ENCODE assay signal across 9 mouse cellular contexts in genomic region chr9:45677952-45678663, GRCm38 (mm10).
DNase-seq lines count a peak whose midpoint lies in the region; ATAC-seq lines count a peak whose summit lies in the region.
"Had no signal": no experiment of that assay in that cellular context is flagged by ENCODE, and none has a peak within 500 bp of the region (broad histone marks: within the 10 kb centered on the region; RNA-seq: fewer than 3 reads in every experiment).

No protein-coding gene starts in this region.

- H3K9ac ChIP-seq in embryonic facial prominence, embryonic 15.5 days, result no peak overlapping the region
- H3K9ac ChIP-seq in hindbrain, embryonic 16.5 days (ENCODE audit: low read depth, low read length), result peak overlapping the region; percentile 11; the same call in 1 of the 2 replicates
- H3K9ac ChIP-seq in neural tube, embryonic 14.5 days (replicated peaks; ENCODE audit: low read depth, low read length), result no peak overlapping the region
- H3K9ac ChIP-seq: liver, embryonic 12.5 days had no signal

- H3K4me1 ChIP-seq in embryonic facial prominence, embryonic 15.5 days, result peaks cover 30% of the 10 kb centered on the region
- H3K4me1 ChIP-seq in hindbrain, embryonic 16.5 days (ENCODE audit: control insufficient read depth, insufficient read depth, low read depth, low read length), result peaks cover 45% of the 10 kb centered on the region
- peaks cover 38% of the 10 kb centered on the region for H3K4me1 ChIP-seq in neural tube, embryonic 14.5 days (ENCODE audit: control insufficient read depth, insufficient read depth, low read length)

- H3K4me2 ChIP-seq in embryonic facial prominence, embryonic 15.5 days (replicated peaks), result peak overlapping the region; percentile 32; the same call in 1 of the 2 replicates
- H3K4me2 ChIP-seq in hindbrain, embryonic 16.5 days (ENCODE audit: low read length), result no peak overlapping the region
- H3K4me2 ChIP-seq in neural tube, embryonic 14.5 days (ENCODE audit: low read depth, low read length), result no peak overlapping the region
- H3K4me2 ChIP-seq: liver, embryonic 12.5 days had no signal

- 34% methylated on average over 8 of the region's 8 CpGs for WGBS in embryonic facial prominence, embryonic 15.5 days
- WGBS in hindbrain, embryonic 16.5 days, result 31% methylated on average over 8 of the region's 8 CpGs
- 49% methylated on average over 8 of the region's 8 CpGs for WGBS in neural tube, embryonic 14.5 days

- intact Hi-C loops in left cerebral cortex, postnatal 14 days (cut with DNase I), result loop anchor here (5.0 kb wide), 1 partner anchor 81 kb away; no protein-coding TSS in a partner anchor

- H3K36me3 ChIP-seq in embryonic facial prominence, embryonic 15.5 days, result no peaks in the 10 kb centered on the region
- no peaks in the 10 kb centered on the region for H3K36me3 ChIP-seq in hindbrain, embryonic 16.5 days (ENCODE audit: control insufficient read depth, insufficient read depth, low read length)
- no peaks in the 10 kb centered on the region for H3K36me3 ChIP-seq in neural tube, embryonic 14.5 days (ENCODE audit: control insufficient read depth, insufficient read depth, low read length)
- H3K36me3 ChIP-seq: liver, embryonic 12.5 days had no signal

- no peaks in the 10 kb centered on the region for H3K27me3 ChIP-seq in embryonic facial prominence, embryonic 15.5 days
- H3K27me3 ChIP-seq in hindbrain, embryonic 16.5 days (replicated peaks; ENCODE audit: control insufficient read depth, insufficient read depth, low read length), result no peaks in the 10 kb centered on the region
- no peaks in the 10 kb centered on the region for H3K27me3 ChIP-seq in neural tube, embryonic 14.5 days (ENCODE audit: control insufficient read depth, insufficient read depth, low read length)

- DNase-seq in left cerebral cortex, postnatal 14 days (ENCODE audit: low spot score in 2 of 2), result peak; percentile 44 to 55
- DNase-seq in left cerebral cortex, adult 8-10 months (ENCODE audit: low spot score in 2 of 2), result no peak
- DNase-seq in cerebellum, postnatal 36 days, result no peak
- DNase-seq in cerebellum, adult 9-11 months, result no peak
- no peak for DNase-seq in cerebellum, adult 9-10 months

- no peak for ATAC-seq in embryonic facial prominence, embryonic 15.5 days (ENCODE audit: insufficient number of reproducible peaks, low FRiP score, low TSS enrichment, low read depth)
- ATAC-seq in hindbrain, embryonic 16.5 days, result peak; percentile 70
- ATAC-seq in neural tube, embryonic 14.5 days (ENCODE audit: low read depth), result peak; percentile 22; the same call in 1 of the 2 replicates
- ATAC-seq: liver, embryonic 12.5 days had no signal

- H3K9me3 ChIP-seq in embryonic facial prominence, embryonic 15.5 days (replicated peaks), result no peaks in the 10 kb centered on the region
- no peaks in the 10 kb centered on the region for H3K9me3 ChIP-seq in hindbrain, embryonic 16.5 days (ENCODE audit: control insufficient read depth, low read length)
- H3K9me3 ChIP-seq in neural tube, embryonic 14.5 days (ENCODE audit: control insufficient read depth, low read length), result no peaks in the 10 kb centered on the region
- H3K9me3 ChIP-seq: liver, embryonic 12.5 days had no signal

- peak overlapping the region; percentile 87 for H3K27ac ChIP-seq in embryonic facial prominence, embryonic 15.5 days (replicated peaks)
- peak overlapping the region; percentile 82 for H3K27ac ChIP-seq in hindbrain, embryonic 16.5 days (ENCODE audit: low read depth, low read length)
- peak overlapping the region; percentile 84 for H3K27ac ChIP-seq in neural tube, embryonic 14.5 days (ENCODE audit: low read depth, low read length)
- H3K27ac ChIP-seq: liver, embryonic 12.5 days had no signal

- H3K4me3 ChIP-seq in embryonic facial prominence, embryonic 15.5 days (replicated peaks), result no peak overlapping the region
- H3K4me3 ChIP-seq in hindbrain, embryonic 16.5 days (ENCODE audit: low read length), result no peak overlapping the region
- H3K4me3 ChIP-seq in neural tube, embryonic 14.5 days (ENCODE audit: low read depth, low read length), result no peak overlapping the region
- H3K4me3 ChIP-seq: liver, embryonic 12.5 days had no signal

Comparison
In these comparisons a context has a peak if more than half of its experiments do, and no peak if none do; other contexts are left out.
1. DNase-seq: peak in left cerebral cortex, postnatal 14 days (2 of 2); none in left cerebral cortex, adult 8-10 months (0 of 2), cerebellum, postnatal 36 days (0 of 2), cerebellum, adult 9-11 months (single experiment) and cerebellum, adult 9-10 months (single experiment).
2. Peak in every context shown above with its lines, with median percentiles within 50 percentile points of each other: H3K27ac ChIP-seq.